Mouse (Mus musculus) erythroblast, embryonic 14.5 days (primary cell): Measurements from ENCODE around the gene Cemip2. TPM values are rescaled to one million over a fixed set of nuclear protein-coding genes. Genes with fewer than 3 reads are reported as not detected.

Experiments used
- H3K27me3 ChIP-seq: 2 replicates; pipeline ENCODE4 v1.6.1; 2012; ENCODE audit warnings: inconsistent platforms; ENCODE audit not compliant: control insufficient read depth
- H3K36me3 ChIP-seq: 2 replicates; pipeline ENCODE4 v1.6.1; 2012; ENCODE audit warnings: mild to moderate bottlenecking, inconsistent platforms; ENCODE audit not compliant: control insufficient read depth
- H3K4me1 ChIP-seq: 2 replicates; pipeline ENCODE4 v1.6.1; 2012; ENCODE audit warnings: inconsistent platforms; ENCODE audit not compliant: control insufficient read depth
- H3K4me3 ChIP-seq: replicated peaks from 2 replicates; pipeline ENCODE3; 2012; ENCODE audit warnings: moderate library complexity, mild to moderate bottlenecking, inconsistent platforms
- H3K9me3 ChIP-seq: 2 replicates; pipeline ENCODE4 v1.6.1; 2012; ENCODE audit warnings: low read length, inconsistent platforms, mixed read lengths; ENCODE audit not compliant: control insufficient read depth
- GATA1 ChIP-seq: IDR thresholded peaks from 2 replicates; pipeline ENCODE4 v1.6.1; 2012; ENCODE audit warnings: low read length, inconsistent platforms, mixed read lengths
- TAL1 ChIP-seq: IDR thresholded peaks from 3 replicates; pipeline ENCODE4 v1.6.1; 2012; ENCODE audit warnings: low read length, inconsistent platforms, mixed read lengths
- polyA plus RNA-seq: library from polyadenylated mRNA; stranded (reverse); fragments of >175 nt; gene quantifications from 2 replicates; pipeline ENCODE4 v1.2.3, GENCODE M21; 2012

Cemip2 gene
- polyA plus RNA-seq, 1 experiment = 0.04 TPM

DNA sequence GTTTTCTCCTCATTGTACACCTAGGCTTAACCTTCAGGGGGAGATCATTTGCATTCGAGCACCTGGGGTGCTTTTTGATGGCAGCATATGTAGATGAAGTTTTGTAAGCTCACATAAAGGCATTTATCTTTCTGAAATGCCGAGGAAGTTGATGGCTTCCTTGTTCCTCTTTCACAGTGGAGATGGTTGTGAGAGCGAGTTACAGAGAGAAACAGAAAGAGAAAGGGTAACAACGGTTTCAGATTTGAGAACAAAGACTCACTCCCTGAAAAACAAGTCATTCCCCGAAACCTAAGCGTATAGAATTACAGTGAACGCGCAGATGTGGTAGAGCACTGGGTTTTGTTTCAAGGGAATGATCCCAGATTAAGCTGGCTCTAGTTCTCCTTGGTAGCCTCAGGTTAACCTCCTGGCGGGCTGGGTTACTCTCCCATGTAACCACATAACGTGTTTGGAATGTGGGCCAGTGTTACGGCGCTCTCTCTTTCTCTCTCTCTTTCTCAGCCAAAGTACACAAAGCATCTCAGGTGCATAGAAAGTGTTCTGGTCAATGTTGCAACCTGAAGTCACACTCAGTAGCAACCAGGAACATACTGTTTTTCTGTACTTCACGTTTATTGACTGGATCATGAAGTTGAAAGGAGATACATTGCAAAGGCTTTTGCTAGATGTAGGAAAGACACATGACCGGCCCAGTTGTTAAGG, 40.0 kb downstream of the Cemip2 start:
- no peak overlapping the region for H3K4me3 ChIP-seq
- no peaks in the 10 kb centered on the region for H3K9me3 ChIP-seq
- no peaks in the 10 kb centered on the region for H3K4me1 ChIP-seq
- no peaks in the 10 kb centered on the region for H3K27me3 ChIP-seq
- TF ChIP-seq GATA1 (no peak), TAL1 (no peak)
- peaks cover 45% of the 10 kb centered on the region for H3K36me3 ChIP-seq

DNA sequence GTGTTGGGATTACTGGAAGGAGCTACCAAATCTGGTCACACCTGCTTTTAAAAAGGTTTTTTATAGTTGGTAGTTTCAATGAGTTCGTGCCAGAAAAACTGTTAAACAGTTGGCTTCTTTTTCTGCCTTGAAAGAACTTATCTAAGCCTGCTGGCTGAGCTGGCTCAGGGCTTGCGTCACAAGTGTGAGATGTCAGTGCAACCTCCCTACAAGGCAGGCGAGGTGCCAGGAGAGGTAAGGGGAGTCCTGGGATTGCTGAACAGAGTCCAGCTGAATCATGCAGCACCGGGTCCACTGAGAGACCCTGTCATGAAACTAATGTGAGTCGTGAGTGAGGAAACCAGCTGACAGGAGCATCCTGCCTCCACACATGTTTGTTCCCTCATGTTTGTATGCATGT, 41.4 kb downstream of the Cemip2 start:
- no peaks in the 10 kb centered on the region for H3K27me3 ChIP-seq
- peaks cover 36% of the 10 kb centered on the region for H3K36me3 ChIP-seq
- H3K4me1 ChIP-seq = no peaks in the 10 kb centered on the region
- TF ChIP-seq GATA1 (no peak), TAL1 (no peak)
- H3K9me3 ChIP-seq = no peaks in the 10 kb centered on the region
- no peak overlapping the region for H3K4me3 ChIP-seq

DNA sequence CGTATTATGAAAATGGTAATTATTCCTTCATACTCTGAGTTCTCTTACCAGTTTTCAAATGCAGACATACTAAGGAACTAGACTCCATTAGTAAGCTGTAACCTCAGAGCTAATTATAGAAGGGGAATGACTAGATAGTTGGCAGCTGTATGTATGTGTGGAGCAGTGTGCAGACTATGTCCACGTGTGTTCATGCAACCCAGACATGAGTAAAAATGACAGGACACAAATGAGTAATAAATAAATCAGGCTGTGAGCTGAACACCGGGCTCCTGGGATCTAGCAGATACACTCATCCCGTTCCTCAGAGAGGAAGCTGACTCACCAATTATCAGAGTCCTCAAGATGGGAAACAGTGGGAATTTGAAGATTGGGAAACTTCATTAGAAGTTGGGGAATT, 42.0 kb downstream of the Cemip2 start:
- TF ChIP-seq TAL1 = no peak
- no peak for TF ChIP-seq GATA1
- H3K4me3 ChIP-seq = no peak overlapping the region
- H3K36me3 ChIP-seq = peaks cover 38% of the 10 kb centered on the region
- no peaks in the 10 kb centered on the region for H3K9me3 ChIP-seq
- no peaks in the 10 kb centered on the region for H3K4me1 ChIP-seq
- H3K27me3 ChIP-seq = no peaks in the 10 kb centered on the region

DNA sequence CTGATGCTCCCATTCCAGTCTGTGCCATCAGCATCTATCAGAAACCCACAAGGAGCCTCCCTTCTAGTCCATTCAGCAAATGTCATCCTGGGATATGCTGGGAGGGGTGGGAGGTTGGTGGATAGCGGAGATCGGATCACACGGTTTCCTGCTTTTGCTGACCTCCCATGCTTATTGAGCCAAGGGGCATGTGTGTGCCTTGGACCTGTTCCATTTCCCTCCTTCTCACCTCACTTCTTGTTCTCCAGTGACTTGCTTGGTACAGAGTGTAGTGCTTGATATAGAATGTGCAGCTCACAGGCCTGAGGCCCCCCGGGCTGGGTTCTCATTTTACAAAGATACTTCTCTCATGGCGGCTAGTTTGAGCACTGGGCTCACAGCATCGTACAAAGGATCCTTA, 43.7 kb downstream of the Cemip2 start:
- H3K4me3 ChIP-seq = no peak overlapping the region
- TF ChIP-seq GATA1 (no peak), TAL1 (no peak)
- H3K4me1 ChIP-seq = no peaks in the 10 kb centered on the region
- H3K27me3 ChIP-seq = no peaks in the 10 kb centered on the region
- H3K36me3 ChIP-seq = peaks cover 31% of the 10 kb centered on the region
- no peaks in the 10 kb centered on the region for H3K9me3 ChIP-seq

DNA sequence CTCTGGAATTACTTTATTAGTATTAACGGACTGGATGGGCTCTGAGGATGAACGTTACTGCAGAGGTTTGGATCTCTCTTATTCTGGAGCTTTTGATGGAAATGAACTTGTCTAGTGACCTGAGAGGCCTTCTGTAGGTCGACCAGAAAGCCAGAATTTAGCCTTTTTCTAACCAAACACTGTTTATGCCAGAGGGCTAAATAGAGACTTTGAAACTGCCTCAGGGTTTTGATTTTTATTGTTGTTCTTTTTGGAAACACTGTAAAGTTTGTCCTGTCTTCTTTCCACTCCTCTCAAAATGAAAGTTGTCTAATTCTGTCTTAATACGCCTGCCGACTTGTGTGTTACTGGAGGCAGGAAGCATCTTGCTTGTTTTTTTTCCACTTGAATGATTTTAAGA, 46.0 kb downstream of the Cemip2 start:
- no peaks in the 10 kb centered on the region for H3K27me3 ChIP-seq
- TF ChIP-seq TAL1 (no peak), GATA1 (no peak)

DNA sequence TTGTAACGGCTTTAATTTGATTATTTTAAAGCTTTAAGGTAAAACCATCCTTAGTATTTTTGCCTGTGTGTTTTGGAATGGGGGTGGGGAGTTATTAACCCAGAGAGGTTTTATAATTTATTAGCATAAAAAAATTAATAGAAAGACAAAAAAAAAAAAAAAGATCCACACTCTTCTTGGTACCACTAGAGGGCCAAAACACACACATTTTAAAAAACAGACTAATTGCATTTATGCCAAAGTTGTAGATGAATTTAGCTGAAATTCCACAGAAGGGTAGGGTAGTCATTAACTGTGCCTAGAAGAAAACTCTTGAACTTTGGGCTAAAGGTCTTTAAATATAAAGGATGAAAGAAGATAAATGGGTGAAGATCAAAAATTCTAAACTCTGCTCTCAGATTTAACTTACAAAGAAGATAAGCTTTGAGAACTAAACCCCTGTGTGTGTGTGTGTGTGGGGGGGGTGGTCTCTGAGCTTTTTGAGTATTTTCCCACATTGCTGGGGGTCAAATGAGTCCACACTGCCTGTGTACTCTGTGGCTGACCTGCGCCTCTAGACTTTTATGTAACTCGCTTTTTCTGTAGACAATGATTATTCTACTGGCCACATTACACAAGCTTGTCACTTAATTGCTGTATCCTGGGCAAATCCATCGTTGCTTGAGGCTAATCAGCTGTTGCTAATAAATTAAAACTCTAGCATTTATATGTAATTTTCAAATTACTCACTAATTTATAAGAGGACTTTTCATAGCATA, 47.2 kb downstream of the Cemip2 start:
- Histone ChIP-seq H3K36me3 (peaks cover 28% of the 10 kb centered on the region), H3K9me3 (no peaks in the 10 kb centered on the region), H3K4me1 (no peaks in the 10 kb centered on the region), H3K27me3 (no peaks in the 10 kb centered on the region), H3K4me3 (no peak overlapping the region)
- TF ChIP-seq TAL1 (no peak), GATA1 (no peak)

More for the DNA sequence above, 46.0 kb downstream of the Cemip2 start:
- H3K36me3 ChIP-seq = peaks cover 25% of the 10 kb centered on the region
- no peaks in the 10 kb centered on the region for H3K9me3 ChIP-seq
- H3K4me3 ChIP-seq = no peak overlapping the region
- H3K4me1 ChIP-seq = no peaks in the 10 kb centered on the region

DNA sequence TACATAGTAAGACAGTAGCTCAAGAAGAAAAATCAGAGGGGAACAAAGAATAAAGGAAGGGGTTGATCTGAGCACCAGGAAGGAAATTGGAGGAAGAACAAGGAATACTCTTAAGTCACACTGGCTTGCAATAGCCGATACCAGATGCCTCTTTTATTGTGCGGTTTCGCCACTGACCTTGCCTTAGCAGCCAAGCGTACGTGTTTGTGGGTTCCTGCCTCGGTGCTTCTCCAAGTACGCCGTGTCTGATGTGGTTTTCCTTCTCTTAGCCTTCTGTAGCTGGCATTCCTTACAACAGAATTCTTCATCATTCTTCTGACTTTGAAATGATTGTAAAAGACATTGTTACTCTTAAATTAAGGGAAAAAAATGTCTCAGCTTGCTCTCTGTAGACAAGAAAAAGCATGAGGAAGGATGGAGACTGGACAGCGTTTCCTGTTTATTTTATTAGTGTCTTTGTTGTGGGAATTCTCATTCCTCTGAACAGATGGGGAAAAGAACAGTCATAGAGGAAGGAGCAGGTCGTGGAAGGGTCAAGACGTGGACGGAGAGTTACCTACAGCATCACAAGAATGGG, 55.4 kb downstream of the Cemip2 start:
- Histone ChIP-seq H3K36me3 (peaks cover 49% of the 10 kb centered on the region), H3K9me3 (no peaks in the 10 kb centered on the region), H3K4me1 (no peaks in the 10 kb centered on the region), H3K4me3 (no peak overlapping the region), H3K27me3 (no peaks in the 10 kb centered on the region)
- TF ChIP-seq GATA1 (no peak), TAL1 (no peak)

DNA sequence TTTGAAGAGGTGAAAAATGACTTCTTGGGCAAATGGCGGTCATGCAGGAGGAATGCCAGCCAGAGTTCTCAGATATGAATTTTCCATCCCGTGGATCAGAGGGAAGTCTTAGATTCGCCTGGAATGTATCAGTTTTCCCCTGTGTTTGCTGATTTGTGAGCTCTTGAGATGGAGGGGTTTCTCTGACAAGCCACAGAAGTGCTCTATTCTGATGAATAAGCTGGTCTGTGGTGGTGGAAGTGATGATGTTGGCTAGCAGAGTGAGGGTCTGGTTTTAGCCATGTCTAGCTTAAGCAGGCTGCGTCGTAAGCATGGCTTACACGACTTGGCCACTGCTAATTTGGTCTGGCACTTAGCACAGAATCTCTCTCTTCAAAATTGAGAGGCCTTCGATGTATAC, 56.8 kb downstream of the Cemip2 start:
- Histone ChIP-seq H3K36me3 (peaks cover 47% of the 10 kb centered on the region), H3K4me1 (no peaks in the 10 kb centered on the region), H3K27me3 (no peaks in the 10 kb centered on the region), H3K4me3 (no peak overlapping the region), H3K9me3 (no peaks in the 10 kb centered on the region)
- TF ChIP-seq GATA1 = no peak
- TF ChIP-seq TAL1 = no peak

DNA sequence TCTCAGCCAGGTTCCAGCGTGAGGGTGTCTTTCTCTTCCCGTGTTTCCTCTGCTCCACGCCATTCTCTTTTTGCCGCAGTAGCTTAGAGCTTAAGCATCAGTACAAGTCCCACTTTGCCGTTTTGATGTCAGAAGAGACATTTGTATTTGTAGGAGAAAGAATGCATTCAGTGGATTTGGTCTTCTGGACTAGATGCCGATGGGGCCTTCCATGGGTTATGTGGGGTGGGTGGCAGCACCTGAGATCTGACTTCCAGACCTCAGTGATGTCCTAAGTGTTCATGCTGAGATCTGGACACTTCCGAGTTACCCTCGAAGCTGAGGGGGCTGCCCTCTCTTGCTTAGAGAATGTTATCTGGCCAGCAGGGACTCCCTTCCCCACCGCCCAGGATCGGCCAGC, 72.6 kb downstream of the Cemip2 start:
- peaks cover 34% of the 10 kb centered on the region for H3K36me3 ChIP-seq
- no peaks in the 10 kb centered on the region for H3K9me3 ChIP-seq
- TF ChIP-seq TAL1 (no peak), GATA1 (no peak)
- no peaks in the 10 kb centered on the region for H3K4me1 ChIP-seq
- H3K27me3 ChIP-seq = no peaks in the 10 kb centered on the region
- no peak overlapping the region for H3K4me3 ChIP-seq
